Mouse (Mus musculus): Measurements from ENCODE around the gene Ddx42. TPM values are rescaled to one million over a fixed set of nuclear protein-coding genes. Genes with fewer than 3 reads are reported as not detected.
"Not testable (repeated sequence)": the region's sequence is repeated elsewhere in the genome, so short reads cannot be mapped to it uniquely, and the experiment has no call there.

The Ddx42 gene
- total RNA-seq, 4 experiments from 2014 or later = 64.8 to 69.6 (median 68.7) TPM

DNA sequence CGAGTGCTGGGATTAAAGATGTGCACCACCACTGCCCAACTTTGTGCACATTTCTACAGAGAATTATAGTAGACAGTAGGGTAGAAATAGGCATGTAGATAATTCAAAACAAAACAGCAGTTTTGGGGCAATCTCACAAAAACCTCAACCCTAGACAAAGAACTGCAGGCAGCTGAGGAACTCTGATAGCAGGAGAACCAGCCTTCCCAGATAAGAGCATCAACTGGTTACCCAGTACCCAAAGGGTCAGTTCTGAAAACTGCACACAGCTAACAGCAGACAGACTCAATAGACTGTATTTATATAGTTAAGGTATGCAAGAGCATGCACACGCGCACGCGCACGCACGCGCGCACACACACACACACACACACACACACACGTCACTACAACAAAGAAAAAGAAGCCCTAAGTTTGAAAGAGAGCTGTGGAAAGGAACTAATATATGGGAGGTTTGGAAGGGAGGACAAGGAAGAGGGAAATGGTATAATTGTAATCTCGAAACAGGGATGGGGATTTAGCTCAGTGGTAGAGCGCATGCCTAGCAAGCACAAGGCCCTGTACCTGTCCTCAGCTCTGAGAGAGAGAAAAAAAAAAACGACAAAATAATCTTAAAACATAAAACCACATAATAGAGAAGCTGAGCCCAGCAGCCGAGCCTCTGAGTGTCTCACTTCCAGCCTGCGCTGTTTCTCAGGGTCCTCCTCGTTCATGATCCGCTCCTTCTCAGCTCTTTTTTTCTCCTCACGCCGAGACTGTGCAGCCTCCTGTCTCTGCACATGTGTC, 15.2 kb upstream of the Ddx42 start:
- DNase-seq (ENCODE audit: low spot score in 2 of 2) = no peak

DNA sequence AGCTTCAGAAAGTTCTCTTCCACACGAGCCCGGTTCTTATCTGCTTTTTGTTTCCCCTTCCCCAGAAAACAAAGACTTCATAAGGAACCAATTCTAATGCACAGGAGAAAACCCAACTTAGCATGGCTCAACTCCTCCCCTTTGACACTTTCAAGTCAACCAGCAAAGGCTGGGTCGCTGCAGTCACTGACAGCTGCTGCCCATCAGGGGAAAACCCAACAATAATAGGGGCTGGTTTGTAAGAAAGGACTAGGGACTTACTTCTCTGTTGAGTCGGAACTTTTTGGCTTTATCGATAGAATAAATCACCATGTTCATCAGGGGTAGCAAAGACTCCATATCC, 14.6 kb upstream of the Ddx42 start, which contains the start of gene Strada:
Gene Strada (minus strand): TSS at position 46 of the 343 bp plus-strand sequence.
- DNase-seq (ENCODE audit: low spot score in 2 of 2) = no peak

DNA sequence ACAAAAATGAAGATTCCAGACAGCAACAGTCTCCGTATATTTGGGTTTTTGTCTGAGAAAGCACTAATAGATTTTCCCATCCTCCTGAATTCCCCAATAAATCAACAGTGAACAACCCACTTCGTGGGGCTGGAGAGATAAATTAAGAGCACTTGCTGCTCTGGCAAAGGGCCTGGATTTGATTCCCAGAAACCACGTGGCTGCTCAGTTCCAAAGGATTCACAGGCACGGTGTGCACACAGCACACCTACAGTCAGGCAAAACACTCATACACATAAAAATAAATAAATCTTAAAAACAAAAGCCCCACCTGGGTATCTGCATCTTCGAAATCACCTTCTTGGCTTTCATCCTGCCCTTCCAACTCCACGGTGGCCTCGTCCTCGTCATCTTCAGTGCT, 4.0 kb upstream of the Ddx42 start:
- no peak for DNase-seq (ENCODE audit: low spot score in 2 of 2)

DNA sequence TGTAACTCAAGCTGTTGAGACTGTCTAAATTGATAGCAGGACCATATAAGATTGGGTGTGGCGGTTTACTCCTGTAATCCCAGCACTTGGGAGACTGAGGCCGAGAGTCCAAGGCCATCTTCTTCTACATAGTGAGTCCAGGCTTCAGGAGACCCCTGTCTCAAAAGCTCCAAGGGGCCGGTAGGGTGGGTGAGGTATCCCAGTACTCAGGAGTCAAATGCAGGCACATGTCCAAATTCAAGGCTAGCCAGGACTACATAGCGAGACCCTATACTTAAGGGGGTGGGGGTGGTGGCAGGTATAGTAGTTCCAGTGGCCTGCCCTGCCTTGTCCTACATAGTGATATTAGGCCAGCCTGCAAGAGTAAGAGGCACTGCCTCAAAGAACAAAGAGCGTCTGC, 1.9 kb upstream of the Ddx42 start:
- no peak for DNase-seq (ENCODE audit: low spot score in 2 of 2)

- DNase-seq (ENCODE audit: low spot score in 2 of 2) = no peak
Measured at GRCm38 (mm10) chr11:106215450-106215859, 1.3 kb upstream of the Ddx42 start.

GRCm38 (mm10) chr11:106215927-106216729, 598 bp upstream of the Ddx42 start, which contains the start of gene Ccdc47:
Gene Ccdc47, minus strand, starts transcription at chr11:106216344.
- DNase-seq (ENCODE audit: low spot score in 2 of 2) = peak; percentile 80 to 99

- DNase-seq (ENCODE audit: low spot score in 2 of 2) = no peak
Measured at GRCm38 (mm10) chr11:106220603-106221002, 3.9 kb downstream of the Ddx42 start.

DNA sequence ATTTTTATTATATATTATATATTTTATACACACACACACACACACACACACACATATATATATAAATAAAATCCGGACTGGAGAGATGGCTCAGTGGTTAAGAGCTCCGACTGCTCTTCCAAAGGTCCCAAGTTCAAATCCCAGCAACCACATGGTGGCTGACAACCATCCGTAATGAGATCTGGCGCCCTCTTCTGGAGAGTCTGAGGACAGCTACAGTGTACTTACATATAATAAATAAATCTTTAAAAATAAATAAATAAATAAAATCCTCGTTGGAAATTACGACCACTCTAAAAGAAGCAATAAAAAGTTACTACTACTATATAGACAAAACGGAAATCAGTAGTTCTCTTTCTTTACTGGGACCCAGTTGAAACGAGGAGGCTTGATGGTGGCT, 17.3 kb downstream of the Ddx42 start:
- DNase-seq (ENCODE audit: low spot score in 2 of 2) = not testable (repeated sequence)

DNA sequence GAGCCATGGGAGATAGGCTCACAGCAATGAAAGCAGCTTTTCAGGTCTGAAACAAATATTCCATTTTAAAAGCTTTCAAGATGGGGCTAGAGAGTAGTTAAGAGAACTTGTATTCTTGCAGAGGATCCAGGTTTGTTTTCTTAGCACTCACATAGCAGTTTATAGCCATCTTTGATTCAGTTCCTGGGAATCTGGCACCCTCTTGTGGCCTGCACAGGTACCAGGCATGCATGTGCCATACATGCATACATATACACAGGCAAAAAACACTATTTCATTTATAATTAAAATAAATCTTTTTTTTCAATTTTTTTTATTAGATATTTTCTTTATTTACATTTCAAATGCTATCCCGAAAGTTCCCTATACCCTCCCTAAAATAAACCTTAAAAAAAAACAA, 30.1 kb downstream of the Ddx42 start:
- no peak for DNase-seq (ENCODE audit: low spot score in 2 of 2)

- DNase-seq (ENCODE audit: low spot score in 2 of 2) = no peak
Measured at GRCm38 (mm10) chr11:106249326-106249725, 32.6 kb downstream of the Ddx42 start.

GRCm38 (mm10) chr11:106254767-106255166, 38.0 kb downstream of the Ddx42 start:
- DNase-seq (ENCODE audit: low spot score in 2 of 2) = no peak

DNA sequence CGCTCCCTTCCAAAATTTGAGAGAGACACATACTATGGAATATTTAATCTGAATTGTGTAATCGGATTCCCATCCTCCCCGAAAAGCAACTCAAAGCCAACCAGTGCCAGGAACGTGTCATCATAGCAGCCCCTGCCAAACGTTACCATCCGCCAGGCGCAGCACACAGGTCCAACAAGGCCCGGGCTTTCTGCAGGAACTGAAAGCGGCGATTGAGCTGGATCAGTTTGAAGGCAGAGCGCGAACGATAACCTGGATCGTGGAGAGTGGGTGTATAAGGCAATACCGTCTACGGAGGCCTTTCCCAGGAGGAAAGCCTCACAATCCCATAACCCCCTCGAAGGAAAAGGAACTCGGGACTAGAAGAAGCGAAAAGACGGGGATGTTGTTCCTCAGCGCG, 38.4 kb downstream of the Ddx42 start:
- no peak for DNase-seq (ENCODE audit: low spot score in 2 of 2)

GRCm38 (mm10) chr11:106255685-106256451, 39.1 kb downstream of the Ddx42 start, which contains the start of the genes Ftsj3 and Psmc5:
Gene Ftsj3, minus strand, starts transcription at chr11:106256079.
Gene Psmc5, plus strand, starts transcription at chr11:106256154.
- peak; percentile 94 to 99 for DNase-seq (ENCODE audit: low spot score in 2 of 2)

DNA sequence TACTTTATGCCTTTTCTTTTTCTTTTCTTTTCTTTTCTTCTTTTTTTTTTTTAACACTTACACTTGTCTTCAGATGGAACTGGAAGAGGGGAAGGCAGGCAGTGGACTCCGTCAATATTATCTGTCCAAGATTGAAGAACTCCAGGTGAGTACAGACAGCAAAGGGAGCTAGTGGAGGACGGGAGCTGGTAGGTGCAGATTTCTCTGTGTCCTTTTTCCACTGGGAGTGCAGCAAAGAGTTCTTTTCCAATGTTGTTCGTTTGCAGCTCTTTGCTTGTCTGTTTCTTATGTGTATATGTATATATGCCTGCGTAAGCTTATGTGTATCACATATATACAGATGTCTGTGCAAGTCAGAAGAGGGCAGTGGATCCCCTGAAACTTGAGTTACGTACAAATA, 40.0 kb downstream of the Ddx42 start:
- DNase-seq (ENCODE audit: low spot score in 2 of 2) = no peak

- DNase-seq (ENCODE audit: low spot score in 2 of 2) = no peak
Measured at GRCm38 (mm10) chr11:106260826-106261450, 44.2 kb downstream of the Ddx42 start.

GRCm38 (mm10) chr11:106263963-106264362, 47.2 kb downstream of the Ddx42 start:
- DNase-seq (ENCODE audit: low spot score in 2 of 2) = no peak

DNA sequence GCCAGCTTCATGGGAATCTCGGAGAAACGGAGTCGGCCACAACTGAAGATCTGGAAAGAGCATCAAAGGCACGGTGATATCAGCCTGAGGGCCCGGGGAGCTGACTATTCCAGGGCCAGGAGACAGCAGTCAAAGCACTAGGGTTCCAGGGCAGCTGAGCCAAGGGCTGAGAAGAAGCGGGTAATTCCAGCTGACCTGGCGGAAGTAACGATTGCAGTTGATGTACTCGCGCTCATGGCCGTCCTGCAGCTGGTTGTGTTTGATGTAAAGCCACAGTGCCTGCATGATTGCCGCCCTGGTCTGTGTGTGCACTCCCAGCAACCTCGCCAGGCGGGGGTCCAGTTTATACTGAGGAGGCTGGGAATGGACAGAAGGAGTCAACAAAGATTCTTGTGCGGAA, 48.3 kb downstream of the Ddx42 start:
- DNase-seq (ENCODE audit: low spot score in 2 of 2) = no peak

DNA sequence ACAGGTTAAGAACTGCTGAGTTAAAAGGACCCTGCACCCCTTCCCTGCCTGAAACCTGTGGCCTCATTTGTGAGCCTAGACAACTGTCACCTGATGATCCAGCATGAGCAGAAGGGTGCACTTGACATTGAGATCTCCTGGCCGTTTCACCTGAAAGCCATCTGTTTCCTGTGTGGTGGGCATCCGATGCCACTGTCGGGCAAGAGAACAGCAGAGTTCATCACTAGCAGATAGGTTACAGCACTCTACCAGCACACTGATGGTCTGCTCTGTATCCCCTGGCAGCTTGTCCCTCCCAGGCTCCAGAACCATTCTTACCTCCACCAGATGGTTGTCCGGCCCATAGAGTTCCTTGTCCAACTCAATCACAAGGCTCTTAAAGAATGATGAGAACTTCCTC, 48.8 kb downstream of the Ddx42 start:
- no peak for DNase-seq (ENCODE audit: low spot score in 2 of 2)

GRCm38 (mm10) chr11:106266431-106266830, 49.7 kb downstream of the Ddx42 start:
- DNase-seq (ENCODE audit: low spot score in 2 of 2) = no peak

DNA sequence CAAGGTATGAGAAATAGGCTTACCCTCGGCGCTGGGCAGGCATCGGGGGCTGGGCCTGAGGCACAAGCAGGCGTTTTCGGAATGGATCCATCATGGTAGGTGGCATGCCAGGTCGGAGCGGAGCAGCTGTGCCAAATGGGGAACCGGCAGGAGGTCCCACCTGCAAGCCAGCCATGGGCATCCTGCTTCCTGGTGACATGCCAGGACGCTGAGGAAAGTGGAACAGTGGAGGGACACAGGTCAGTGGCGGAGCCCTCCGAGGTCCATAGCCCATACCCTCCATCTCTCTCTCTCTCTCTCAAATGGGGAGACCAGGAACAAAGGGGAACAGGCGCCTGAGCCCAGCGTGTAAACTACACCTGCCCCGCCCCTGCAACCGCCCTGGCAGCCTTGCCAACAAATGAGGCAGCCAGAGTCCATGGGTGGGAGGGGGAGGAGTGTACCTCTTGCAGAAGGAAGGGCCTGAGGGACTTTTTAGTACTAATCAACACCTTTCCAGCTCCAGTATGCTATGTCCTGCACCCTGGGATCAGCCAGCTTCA, 50.7 kb downstream of the Ddx42 start:
- DNase-seq (ENCODE audit: low spot score in 2 of 2) = no peak

DNA sequence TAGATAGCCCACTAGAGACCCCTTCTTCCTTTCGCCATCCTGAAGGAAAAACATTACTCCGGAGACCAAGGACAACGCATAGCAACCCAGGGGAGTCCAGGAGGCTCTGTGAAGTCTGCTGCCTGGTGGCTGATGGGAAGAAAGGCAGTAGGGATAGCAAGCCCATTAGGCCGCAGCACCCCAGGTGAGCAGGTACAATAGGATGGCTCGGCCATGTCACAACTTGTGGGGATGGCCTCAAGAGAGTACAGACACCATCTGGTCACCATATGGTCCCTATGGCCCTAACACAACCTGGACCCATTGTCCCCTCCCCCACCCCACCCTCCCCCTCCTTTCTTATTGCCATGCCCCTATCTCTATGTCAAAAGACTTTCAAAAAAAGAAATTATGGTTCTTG, 51.1 kb downstream of the Ddx42 start:
- no peak for DNase-seq (ENCODE audit: low spot score in 2 of 2)

Data from left cerebral cortex, adult 8-10 months (tissue).